Mouse (Mus musculus): ENCODE measurements around the gene Ccr6. TPM values are rescaled to one million over a fixed set of nuclear protein-coding genes. Genes with fewer than 3 reads are reported as not detected.
"Not testable (repeated sequence)": the region's sequence is repeated elsewhere in the genome, so short reads cannot be mapped to it uniquely, and the experiment has no call there.

Gene Ccr6
- 0.10 TPM in 1 of 2 replicates, not detected in the other for polyA plus RNA-seq (2015; fragmentation: Nextera tagmentation; extraction: Ambion mirVana)

DNA sequence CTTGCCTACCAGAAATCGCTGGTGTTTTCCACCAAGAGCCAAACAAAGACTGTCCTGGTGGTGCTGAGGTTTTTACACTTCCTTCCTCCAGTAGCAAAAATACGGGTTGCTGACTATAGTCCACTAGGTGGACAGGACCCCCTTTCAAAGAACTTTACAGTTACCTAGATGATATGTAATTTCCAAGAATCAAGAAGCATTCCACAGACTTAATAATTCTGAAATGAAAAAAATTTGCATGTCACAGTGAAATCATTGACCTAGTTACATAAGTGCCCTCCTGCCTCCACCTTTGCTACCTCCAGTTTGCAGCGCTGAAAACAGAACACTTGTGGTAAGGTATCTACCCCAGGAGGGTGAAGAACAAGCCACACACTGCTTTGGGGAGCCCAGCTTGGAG, at the start of gene Ccr6:
Gene Ccr6 (plus strand): TSS at position 301 of the 400 bp plus-strand sequence.
- Histone ChIP-seq H3K36me3 (no peaks in the 10 kb centered on the region), H3K4me1 (replicated peaks) (no peaks in the 10 kb centered on the region), H3K4me2 (no peak within 1 kb of the TSS), H3K4me3 (replicated peaks) (no peak within 1 kb of the TSS), H3K27ac (no peak within 1 kb of the TSS), H3K27me3 (no peaks in the 10 kb centered on the region), H3K9ac (no peak within 1 kb of the TSS), H3K9me3 (replicated peaks) (no peaks in the 10 kb centered on the region)
- WGBS (ENCODE audit: insufficient replicate concordance): 35% methylated on average over 3 of the region's 3 CpGs
- DNase-seq: no peak
- ATAC-seq (ENCODE audit: low read depth): no peak

DNA sequence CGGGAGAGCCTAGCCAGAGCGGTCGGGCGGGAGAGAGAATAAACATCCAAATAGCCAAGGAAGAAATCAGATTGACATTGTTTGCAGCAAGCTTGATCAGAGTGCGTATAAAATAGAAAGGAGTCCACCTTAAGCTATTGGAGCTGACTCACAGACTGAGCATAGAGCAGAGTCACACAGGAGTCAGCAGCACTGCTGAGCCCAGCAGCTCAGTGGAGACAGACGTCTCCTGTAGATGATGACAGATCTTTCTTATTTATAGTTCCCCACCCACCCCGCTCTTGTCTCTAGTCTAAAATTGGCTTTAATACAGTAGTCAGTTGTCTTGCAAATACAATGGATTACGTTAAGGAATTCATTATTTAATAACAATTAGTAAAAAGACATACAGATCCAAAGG, 42.2 kb upstream of the Ccr6 start:
- ATAC-seq (ENCODE audit: low read depth) (no peak), DNase-seq (no peak)
- WGBS (ENCODE audit: insufficient replicate concordance): 86% methylated on average over 8 of the region's 8 CpGs
- H3K4me3 ChIP-seq (replicated peaks): no peak overlapping the region
- H3K9me3 ChIP-seq (replicated peaks): no peaks in the 10 kb centered on the region
- H3K9ac ChIP-seq: no peak overlapping the region
- H3K27ac ChIP-seq: no peak overlapping the region
- no peaks in the 10 kb centered on the region for H3K4me1 ChIP-seq (replicated peaks)
- H3K27me3 ChIP-seq: no peaks in the 10 kb centered on the region
- H3K36me3 ChIP-seq: peaks cover 61% of the 10 kb centered on the region
- no peak overlapping the region for H3K4me2 ChIP-seq

DNA sequence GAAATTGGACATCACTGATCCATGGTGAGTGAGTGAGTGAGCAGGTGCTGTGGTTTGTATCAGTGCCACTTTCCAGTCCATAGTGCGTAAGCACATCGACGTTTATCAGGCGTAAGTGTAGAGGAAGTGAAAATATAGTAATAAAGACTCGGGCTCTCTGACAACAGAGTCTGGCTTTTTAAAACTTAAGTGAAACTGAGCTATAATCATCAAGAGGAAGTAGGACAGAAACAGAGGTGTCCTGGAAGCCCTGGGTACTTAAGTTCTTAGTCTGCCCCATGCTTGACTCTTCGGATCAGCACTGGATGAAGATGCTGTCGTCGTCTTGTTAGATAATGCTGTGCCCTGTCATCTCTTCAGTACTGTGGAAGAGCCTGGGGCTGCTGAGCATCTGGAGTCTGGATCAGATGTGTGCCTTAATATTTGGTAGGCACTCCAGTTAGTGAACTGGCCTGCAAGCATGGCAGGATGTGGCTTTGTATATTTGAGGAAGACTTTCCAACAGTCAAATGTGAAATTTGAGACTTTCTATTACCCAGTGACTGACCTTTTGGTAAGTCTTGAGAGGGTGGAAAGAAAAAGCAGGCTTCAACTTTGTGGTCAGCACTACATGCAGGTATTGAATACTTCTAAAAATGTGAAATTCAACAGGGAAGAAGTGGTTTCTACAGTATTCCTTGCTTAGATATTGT, 40.0 kb upstream of the Ccr6 start:
- H3K4me2 ChIP-seq: no peak overlapping the region

GRCm38 (mm10) chr17:8197652-8198051, 38.2 kb upstream of the Ccr6 start:
- DNase-seq (no peak), ATAC-seq (ENCODE audit: low read depth) (no peak)
- Histone ChIP-seq H3K9ac (no peak overlapping the region), H3K36me3 (peaks cover 28% of the 10 kb centered on the region), H3K27ac (no peak overlapping the region), H3K9me3 (replicated peaks) (no peaks in the 10 kb centered on the region), H3K4me3 (replicated peaks) (no peak overlapping the region), H3K4me1 (replicated peaks) (no peaks in the 10 kb centered on the region), H3K4me2 (no peak overlapping the region), H3K27me3 (no peaks in the 10 kb centered on the region)
- WGBS (ENCODE audit: insufficient replicate concordance): 65% methylated on average over 3 of the region's 3 CpGs

More for the DNA sequence above, 40.0 kb upstream of the Ccr6 start:
- peaks cover 39% of the 10 kb centered on the region for H3K36me3 ChIP-seq
- 71% methylated on average over 8 of the region's 8 CpGs for WGBS (ENCODE audit: insufficient replicate concordance)
- H3K27me3 ChIP-seq: no peaks in the 10 kb centered on the region
- no peaks in the 10 kb centered on the region for H3K9me3 ChIP-seq (replicated peaks)
- no peak overlapping the region for H3K9ac ChIP-seq
- no peak for ATAC-seq (ENCODE audit: low read depth)
- H3K27ac ChIP-seq: no peak overlapping the region
- no peak overlapping the region for H3K4me3 ChIP-seq (replicated peaks)
- H3K4me1 ChIP-seq (replicated peaks): no peaks in the 10 kb centered on the region
- no peak for DNase-seq

DNA sequence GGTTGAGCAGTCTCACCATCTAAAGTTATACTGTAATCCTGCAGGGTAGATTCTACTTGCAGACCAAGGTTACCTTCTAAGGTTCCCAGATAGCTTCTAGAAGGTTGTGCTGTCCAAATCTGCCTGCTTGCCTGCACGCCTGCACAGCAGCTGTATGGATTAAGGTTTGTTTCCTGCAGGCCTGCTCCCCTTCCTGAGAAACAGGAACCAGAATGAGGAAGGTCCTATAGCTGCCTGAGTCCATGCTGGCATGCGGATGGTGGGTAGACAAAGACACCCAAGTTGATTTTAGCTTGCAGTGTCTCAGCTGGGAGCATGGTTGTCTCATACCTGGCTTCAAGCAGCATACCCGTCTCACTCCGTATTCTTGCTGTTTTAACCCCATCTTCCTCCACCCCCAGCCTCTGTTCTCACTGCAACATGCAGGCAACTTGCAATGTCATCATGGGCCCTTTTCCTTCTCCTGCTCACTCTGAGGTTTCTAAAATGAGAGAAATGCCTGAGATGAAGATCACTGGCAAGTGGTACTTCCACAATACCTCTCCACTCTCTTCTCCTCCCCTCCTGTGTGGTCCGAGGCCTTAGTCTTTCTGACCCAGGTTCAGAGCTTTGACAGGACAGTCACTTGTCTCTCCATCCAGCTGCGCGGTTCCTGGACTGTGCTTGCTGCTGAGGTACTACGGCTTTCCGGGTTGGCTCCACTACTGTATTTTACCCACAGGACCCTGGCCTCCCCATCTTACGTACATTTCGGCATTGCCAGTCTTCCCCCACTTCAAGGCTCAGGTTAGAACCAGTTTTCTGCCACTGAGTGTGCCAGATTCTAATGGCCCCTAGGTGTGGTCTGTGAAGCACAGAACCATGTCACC, 36.5 kb upstream of the Ccr6 start:
- Histone ChIP-seq H3K4me3 (replicated peaks) (no peak overlapping the region), H3K27me3 (no peaks in the 10 kb centered on the region), H3K27ac (no peak overlapping the region), H3K36me3 (peaks cover 14% of the 10 kb centered on the region), H3K4me1 (replicated peaks) (no peaks in the 10 kb centered on the region), H3K9ac (no peak overlapping the region), H3K4me2 (no peak overlapping the region), H3K9me3 (replicated peaks) (no peaks in the 10 kb centered on the region)
- WGBS (ENCODE audit: insufficient replicate concordance): 60% methylated on average over 11 of the region's 11 CpGs
- DNase-seq (no peak), ATAC-seq (ENCODE audit: low read depth) (no peak)

DNA sequence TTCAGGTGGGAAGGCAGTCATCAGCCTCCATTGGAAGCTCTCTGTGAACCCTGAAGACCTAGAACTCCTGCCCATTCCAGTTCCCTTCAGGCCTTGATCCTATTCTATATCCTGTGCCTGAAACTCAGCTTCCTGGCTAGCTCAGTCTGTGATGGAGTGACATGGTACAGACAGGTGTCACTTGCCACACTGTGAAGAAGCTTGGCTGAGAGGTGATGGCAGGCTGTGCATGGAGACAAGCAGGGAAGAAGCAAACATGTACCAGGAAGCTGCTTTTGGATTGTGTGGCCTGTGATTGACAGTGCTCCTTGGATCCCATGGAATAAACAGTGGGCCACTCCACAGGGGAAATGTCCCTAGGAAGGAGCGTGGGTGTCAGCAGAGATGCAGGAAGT, 35.9 kb upstream of the Ccr6 start:
- H3K9ac ChIP-seq: no peak overlapping the region
- H3K9me3 ChIP-seq (replicated peaks): no peaks in the 10 kb centered on the region
- no peak overlapping the region for H3K4me2 ChIP-seq
- ATAC-seq (ENCODE audit: low read depth): no peak
- DNase-seq: no peak
- whole genome bisulfite sequencing (ENCODE audit: insufficient replicate concordance): 76% methylated on average over 1 of the region's 1 CpGs
- H3K4me3 ChIP-seq (replicated peaks): no peak overlapping the region
- H3K27me3 ChIP-seq: no peaks in the 10 kb centered on the region
- H3K27ac ChIP-seq: no peak overlapping the region
- no peaks in the 10 kb centered on the region for H3K4me1 ChIP-seq (replicated peaks)
- peaks cover 8% of the 10 kb centered on the region; the same call in 1 of the 2 replicates for H3K36me3 ChIP-seq

DNA sequence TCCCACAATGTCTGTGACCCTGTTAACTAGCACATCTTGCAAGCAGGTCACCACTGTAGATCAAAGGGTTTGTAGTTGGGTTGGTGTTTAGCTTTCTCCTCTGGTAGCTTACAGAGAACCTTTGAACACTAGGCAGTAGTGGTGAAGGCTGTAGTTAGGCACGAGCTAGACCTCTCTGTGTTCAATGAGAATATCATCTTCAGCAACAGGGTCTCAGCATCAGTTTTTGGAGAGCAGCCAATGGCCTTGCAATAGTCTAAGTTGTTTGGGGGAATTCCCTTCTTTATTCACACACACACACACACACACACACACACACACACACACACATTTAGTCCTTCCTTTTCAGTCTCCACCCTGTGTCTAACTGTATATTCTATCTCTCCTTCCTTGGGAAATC, 32.4 kb upstream of the Ccr6 start:
- DNase-seq (no peak), ATAC-seq (ENCODE audit: low read depth) (no peak)
- H3K4me3 ChIP-seq (replicated peaks): no peak overlapping the region
- WGBS (ENCODE audit: insufficient replicate concordance): 41% methylated on average over 1 of the region's 1 CpGs
- no peaks in the 10 kb centered on the region for H3K9me3 ChIP-seq (replicated peaks)
- H3K4me1 ChIP-seq (replicated peaks): no peaks in the 10 kb centered on the region
- H3K27ac ChIP-seq: no peak overlapping the region
- H3K9ac ChIP-seq: no peak overlapping the region
- no peak overlapping the region for H3K4me2 ChIP-seq
- no peaks in the 10 kb centered on the region for H3K36me3 ChIP-seq
- H3K27me3 ChIP-seq: no peaks in the 10 kb centered on the region

DNA sequence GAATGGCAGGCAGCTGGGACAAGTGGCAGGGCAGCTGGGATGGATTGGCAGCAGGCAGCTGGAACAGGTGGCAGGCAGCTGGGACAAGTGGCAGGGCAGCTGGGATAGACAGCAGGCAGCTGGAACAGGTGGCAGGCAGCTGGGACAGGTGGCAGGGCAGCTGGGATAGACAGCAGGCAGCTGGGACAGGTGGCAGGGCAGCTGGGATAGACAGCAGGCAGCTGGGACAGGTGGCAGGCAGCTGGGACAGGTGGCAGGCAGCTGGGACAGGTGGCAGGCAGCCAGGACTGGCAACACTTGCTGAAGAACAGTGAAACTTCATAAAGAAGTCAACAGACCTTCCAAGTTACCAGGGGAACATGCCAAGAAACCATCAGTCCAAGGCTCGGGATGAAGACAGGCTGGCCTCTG, 30.6 kb upstream of the Ccr6 start:
- not testable (repeated sequence) for DNase-seq; H3K4me3 ChIP-seq (replicated peaks); ATAC-seq (ENCODE audit: low read depth); H3K27ac ChIP-seq; H3K4me1 ChIP-seq (replicated peaks); H3K9ac ChIP-seq; H3K9me3 ChIP-seq (replicated peaks); H3K27me3 ChIP-seq; H3K4me2 ChIP-seq; H3K36me3 ChIP-seq
- 68% methylated on average over 1 of the region's 1 CpGs for WGBS (ENCODE audit: insufficient replicate concordance)

DNA sequence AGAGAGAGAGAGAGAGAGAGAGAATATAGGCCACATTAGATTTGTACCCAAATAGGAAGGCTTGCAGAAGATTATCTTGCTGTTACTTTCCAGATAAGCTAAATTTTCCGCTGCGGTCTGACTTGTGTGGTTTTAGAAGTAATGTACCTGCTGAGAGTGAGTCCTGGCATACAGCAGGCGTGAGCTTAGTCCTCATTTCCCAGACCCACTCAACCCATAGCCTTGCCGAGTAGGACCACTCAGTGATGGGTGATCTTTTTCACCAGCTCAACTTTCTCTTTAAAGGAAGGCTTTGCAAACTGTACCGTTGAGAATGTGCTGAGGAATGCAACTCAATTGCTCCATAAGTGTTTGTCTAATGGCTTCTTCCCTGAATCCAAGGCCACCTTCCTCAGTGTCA, 29.2 kb upstream of the Ccr6 start:
- Histone ChIP-seq H3K9me3 (replicated peaks) (no peaks in the 10 kb centered on the region), H3K9ac (no peak overlapping the region), H3K27me3 (no peaks in the 10 kb centered on the region), H3K4me3 (replicated peaks) (no peak overlapping the region), H3K4me1 (replicated peaks) (no peaks in the 10 kb centered on the region), H3K36me3 (no peaks in the 10 kb centered on the region), H3K27ac (no peak overlapping the region), H3K4me2 (no peak overlapping the region)
- DNase-seq (no peak), ATAC-seq (ENCODE audit: low read depth) (no peak)
- WGBS (ENCODE audit: insufficient replicate concordance): 60% methylated on average over 5 of the region's 5 CpGs

DNA sequence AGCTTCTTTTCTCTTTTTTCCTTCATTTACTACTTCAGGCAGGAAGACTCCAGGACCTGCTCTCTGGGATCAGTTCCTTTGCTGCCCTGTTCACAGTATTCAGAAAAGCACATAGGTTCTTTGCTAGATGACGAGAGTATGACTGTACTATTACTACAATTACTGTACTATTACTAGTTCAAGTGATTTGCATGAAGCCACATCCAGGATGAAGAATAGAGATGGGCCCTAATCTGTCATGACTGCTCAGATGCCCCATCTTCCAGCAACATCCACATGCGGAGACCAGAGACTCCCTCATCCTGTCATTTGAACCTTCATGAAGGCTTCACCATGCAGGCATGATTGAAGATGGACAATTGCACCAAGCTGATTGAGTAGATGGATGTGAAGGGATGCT, 26.1 kb upstream of the Ccr6 start:
- ATAC-seq (ENCODE audit: low read depth): no peak
- no peaks in the 10 kb centered on the region for H3K4me1 ChIP-seq (replicated peaks)
- 68% methylated on average over 2 of the region's 2 CpGs for WGBS (ENCODE audit: insufficient replicate concordance)

DNA sequence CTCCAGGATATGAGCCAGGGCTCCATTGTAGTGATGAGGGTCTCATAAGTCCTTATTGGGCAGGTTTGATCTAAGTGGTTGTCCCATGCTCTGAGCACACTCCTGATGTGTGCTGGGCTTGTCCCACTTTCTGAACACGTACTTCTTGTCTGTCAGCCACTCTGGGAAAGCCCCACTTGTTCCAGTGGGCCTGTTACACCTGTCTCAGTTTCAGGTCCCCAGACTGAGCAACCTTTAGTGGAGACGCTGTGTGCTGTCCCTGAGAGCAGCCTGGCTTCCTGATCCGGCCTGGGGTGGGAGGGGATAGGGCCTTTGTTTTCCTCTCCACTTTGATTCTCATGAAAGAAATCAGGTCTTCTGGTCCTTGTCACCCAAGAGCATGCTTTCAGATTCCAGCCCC, 25.7 kb upstream of the Ccr6 start:
- DNase-seq (no peak), ATAC-seq (ENCODE audit: low read depth) (no peak)
- no peaks in the 10 kb centered on the region for H3K36me3 ChIP-seq
- H3K9me3 ChIP-seq (replicated peaks): no peaks in the 10 kb centered on the region
- H3K4me1 ChIP-seq (replicated peaks): no peaks in the 10 kb centered on the region
- no peak overlapping the region for H3K4me2 ChIP-seq
- H3K27ac ChIP-seq: no peak overlapping the region
- H3K27me3 ChIP-seq: no peaks in the 10 kb centered on the region
- WGBS (ENCODE audit: insufficient replicate concordance): 44% methylated on average over 3 of the region's 3 CpGs
- no peak overlapping the region for H3K4me3 ChIP-seq (replicated peaks)
- no peak overlapping the region for H3K9ac ChIP-seq

More for the DNA sequence above, 26.1 kb upstream of the Ccr6 start:
- H3K9me3 ChIP-seq (replicated peaks): no peaks in the 10 kb centered on the region
- no peak overlapping the region for H3K27ac ChIP-seq
- DNase-seq: no peak
- H3K4me3 ChIP-seq (replicated peaks): no peak overlapping the region
- no peaks in the 10 kb centered on the region for H3K36me3 ChIP-seq
- H3K9ac ChIP-seq: no peak overlapping the region
- no peak overlapping the region for H3K4me2 ChIP-seq
- H3K27me3 ChIP-seq: no peaks in the 10 kb centered on the region
